Mouse (Mus musculus): ENCODE results near the gene Arhgap22.

- no peak for TF ChIP-seq MAFK (IDR thresholded peaks at IDR 0.05; ENCODE audit: insufficient replicate concordance, low read length)
- no peak for TF ChIP-seq RCOR1 (conservative IDR thresholded peaks at IDR 0.05; ENCODE audit: low read depth, low read length)
- TF ChIP-seq EP300 (IDR thresholded peaks at IDR 0.05; ENCODE audit: low read length): no peak
- TF ChIP-seq RAD21 (IDR thresholded peaks at IDR 0.05; ENCODE audit: low read depth, low read length): no peak
- TF ChIP-seq POLR2A (IDR thresholded peaks at IDR 0.05; ENCODE audit: low read depth, low read length): no peak
- no peak for TF ChIP-seq ZC3H11A (IDR thresholded peaks at IDR 0.05; ENCODE audit: low read depth, low read length)
- TF ChIP-seq CTCF (conservative IDR thresholded peaks at IDR 0.05 in 1 of 2, IDR thresholded peaks at IDR 0.05 in 1 of 2; ENCODE audit: low read depth in 2 of 2, low read length in 2 of 2): no peak
- no peak for TF ChIP-seq USF2 (conservative IDR thresholded peaks at IDR 0.05; ENCODE audit: low read depth, low read length)
- TF ChIP-seq MAX (IDR thresholded peaks at IDR 0.05; ENCODE audit: low read length): no peak
- TF ChIP-seq E2F4 (IDR thresholded peaks at IDR 0.05; ENCODE audit: insufficient replicate concordance, low read depth, low read length): no peak
- TF ChIP-seq BHLHE40 (IDR thresholded peaks at IDR 0.05; ENCODE audit: low read depth, low read length): no peak
- no peak for TF ChIP-seq MEF2A (IDR thresholded peaks at IDR 0.05; ENCODE audit: borderline replicate concordance, low read depth, low read length)
- TF ChIP-seq KAT2A (IDR thresholded peaks at IDR 0.05; ENCODE audit: insufficient replicate concordance, low read length): no peak
Measured at GRCm38 (mm10) chr14:33380830-33381457, 167.1 kb downstream of the Arhgap22 start.

All from CH12.LX (cell line).